Mouse (Mus musculus) intestine, embryonic 14.5 days (tissue): ENCODE measurements around the gene Ap4s1. TPM values are rescaled to one million over a fixed set of nuclear protein-coding genes. Genes with fewer than 3 reads are reported as not detected.

ENCODE experiments used
- ATAC-seq: fragments of 200-750 bp; cut with Nextera tagmentation; replicated peaks from 2 replicates; pipeline ENCODE4 v1.8.0; 2017; ENCODE audit warnings: low read depth, moderate number of reproducible peaks, moderate TSS enrichment, moderate library complexity; ENCODE audit not compliant: low FRiP score, low TSS enrichment
- DNase-seq: peaks from one replicate; pipeline ENCODE4 v3.0.0-alpha.2; 2018; ENCODE audit warnings: low spot score
- H3K27ac ChIP-seq: fragments of 300-500 bp; sonication (generic); 2 replicates; pipeline ENCODE4 v1.5.1; 2014; ENCODE audit warnings: low read depth, mild to moderate bottlenecking, control low read depth
- H3K27me3 ChIP-seq: fragments of 300-500 bp; sonication (generic); replicated peaks from 2 replicates; pipeline ENCODE4 v1.6.1; 2014; ENCODE audit warnings: low read length, control low read depth; ENCODE audit not compliant: control insufficient read depth, insufficient read depth
- H3K36me3 ChIP-seq: fragments of 300-500 bp; sonication (generic); 2 replicates; pipeline ENCODE4 v1.6.1; 2014; ENCODE audit warnings: low read length, control low read depth; ENCODE audit not compliant: control insufficient read depth, insufficient read depth
- H3K4me1 ChIP-seq: fragments of 300-500 bp; sonication (generic); replicated peaks from 2 replicates; pipeline ENCODE4 v1.6.1; 2014; ENCODE audit warnings: low read length, control low read depth, mixed read lengths; ENCODE audit not compliant: control insufficient read depth, insufficient read depth
- H3K4me2 ChIP-seq: fragments of 300-500 bp; sonication (generic); 2 replicates; pipeline ENCODE4 v1.6.1; 2014; ENCODE audit warnings: low read length
- H3K4me3 ChIP-seq: fragments of 300-500 bp; sonication (generic); 2 replicates; pipeline ENCODE4 v1.5.1; 2014; ENCODE audit warnings: low read depth, low read length, control low read depth, mixed read lengths
- H3K9ac ChIP-seq: fragments of 300-500 bp; sonication (generic); 2 replicates; pipeline ENCODE4 v1.6.1; 2014; ENCODE audit warnings: mild to moderate bottlenecking, low read length
- H3K9me3 ChIP-seq: fragments of 300-500 bp; sonication (generic); 2 replicates; pipeline ENCODE4 v1.6.1; 2016; ENCODE audit warnings: low read length, control low read depth; ENCODE audit not compliant: control insufficient read depth
- WGBS: fragments of 180-500 bp; shearing (Covaris S2); extraction: QIAGEN DNeasy Blood & Tissue Kit; methylation state at CpG from one replicate; pipeline ENCODE4 v1.1.7; 2014; 5-methylcytosine and 5-hydroxymethylcytosine counted together
- polyA plus RNA-seq: library from polyadenylated mRNA; unstranded; fragments of >200 nt; fragmentation: Nextera tagmentation; extraction: Ambion mirVana; gene quantifications from 2 replicates; pipeline ENCODE4 v1.2.1, GENCODE M21; 2014

Ap4s1 gene
- polyA plus RNA-seq, 1 experiment from 2014 or later: 31.5 TPM

GRCm38 (mm10) chr12:51709741-51710140 lies 18.9 kb downstream of the Ap4s1 start:
- 67% methylated on average over 3 of the region's 3 CpGs for WGBS
- no peak overlapping the region for H3K4me3 ChIP-seq
- H3K27ac ChIP-seq: no peak overlapping the region
- no peaks in the 10 kb centered on the region for H3K9me3 ChIP-seq
- no peak overlapping the region for H3K9ac ChIP-seq
- DNase-seq (no peak), ATAC-seq (no peak)
- H3K4me1 ChIP-seq: no peaks in the 10 kb centered on the region
- no peaks in the 10 kb centered on the region for H3K36me3 ChIP-seq
- H3K4me2 ChIP-seq: no peak overlapping the region
- no peaks in the 10 kb centered on the region for H3K27me3 ChIP-seq

- DNase-seq (no peak), ATAC-seq (no peak)
- H3K27me3 ChIP-seq: no peaks in the 10 kb centered on the region
- WGBS: 48% methylated on average over 5 of the region's 5 CpGs
- no peaks in the 10 kb centered on the region for H3K9me3 ChIP-seq
- H3K4me3 ChIP-seq: no peak overlapping the region
- H3K4me1 ChIP-seq: no peaks in the 10 kb centered on the region
- H3K4me2 ChIP-seq: no peak overlapping the region
- H3K36me3 ChIP-seq: no peaks in the 10 kb centered on the region
- no peak overlapping the region for H3K9ac ChIP-seq
- no peak overlapping the region for H3K27ac ChIP-seq
Observed at GRCm38 (mm10) chr12:51710154-51710553, 19.3 kb downstream of the Ap4s1 start.

- Histone ChIP-seq H3K27me3 (no peaks in the 10 kb centered on the region), H3K27ac (no peak overlapping the region), H3K9me3 (no peaks in the 10 kb centered on the region), H3K4me2 (no peak overlapping the region), H3K4me3 (no peak overlapping the region), H3K36me3 (no peaks in the 10 kb centered on the region), H3K4me1 (no peaks in the 10 kb centered on the region), H3K9ac (no peak overlapping the region)
- ATAC-seq (no peak), DNase-seq (no peak)
- 85% methylated on average over 1 of the region's 1 CpGs for WGBS
Observed at GRCm38 (mm10) chr12:51712685-51713084, 21.9 kb downstream of the Ap4s1 start.

GRCm38 (mm10) chr12:51718617-51719016 lies 27.8 kb downstream of the Ap4s1 start:
- Histone ChIP-seq H3K27ac (no peak overlapping the region), H3K4me3 (no peak overlapping the region), H3K9me3 (no peaks in the 10 kb centered on the region), H3K9ac (no peak overlapping the region), H3K27me3 (no peaks in the 10 kb centered on the region), H3K4me2 (no peak overlapping the region), H3K36me3 (no peaks in the 10 kb centered on the region), H3K4me1 (no peaks in the 10 kb centered on the region)
- ATAC-seq (no peak), DNase-seq (no peak)
- WGBS: 93% methylated on average over 6 of the region's 6 CpGs

GRCm38 (mm10) chr12:51721836-51722235 lies 31.0 kb downstream of the Ap4s1 start:
- Histone ChIP-seq H3K36me3 (no peaks in the 10 kb centered on the region), H3K4me3 (no peak overlapping the region), H3K9me3 (no peaks in the 10 kb centered on the region), H3K4me2 (no peak overlapping the region), H3K4me1 (no peaks in the 10 kb centered on the region), H3K9ac (no peak overlapping the region), H3K27me3 (no peaks in the 10 kb centered on the region), H3K27ac (no peak overlapping the region)
- peak; percentile 57; the same call in 1 of the 2 replicates for ATAC-seq
- DNase-seq: no peak
- 92% methylated on average over 8 of the region's 8 CpGs for WGBS

GRCm38 (mm10) chr12:51729058-51729457 lies 38.2 kb downstream of the Ap4s1 start:
- H3K4me1 ChIP-seq: 0 out of 2 replicates have a peak, but pooled peaks cover 2% of the 10 kb centered on the region
- DNase-seq (no peak), ATAC-seq (no peak)
- no peak overlapping the region for H3K4me3 ChIP-seq
- 69% methylated on average over 11 of the region's 11 CpGs for WGBS
- H3K27ac ChIP-seq: peak overlapping the region; percentile 54; the same call in 1 of the 2 replicates
- no peaks in the 10 kb centered on the region for H3K9me3 ChIP-seq
- H3K4me2 ChIP-seq: no peak overlapping the region
- H3K9ac ChIP-seq: no peak overlapping the region
- H3K27me3 ChIP-seq: no peaks in the 10 kb centered on the region
- H3K36me3 ChIP-seq: no peaks in the 10 kb centered on the region

GRCm38 (mm10) chr12:51729827-51730226 lies 39.0 kb downstream of the Ap4s1 start:
- Histone ChIP-seq H3K36me3 (no peaks in the 10 kb centered on the region), H3K4me1 (peaks cover 8% of the 10 kb centered on the region; the same call in 1 of the 2 replicates), H3K9me3 (no peaks in the 10 kb centered on the region), H3K4me2 (no peak overlapping the region), H3K9ac (no peak overlapping the region), H3K27me3 (no peaks in the 10 kb centered on the region), H3K27ac (no peak overlapping the region), H3K4me3 (no peak overlapping the region)
- ATAC-seq: no peak
- 93% methylated on average over 9 of the region's 9 CpGs for WGBS
- no peak for DNase-seq

- Histone ChIP-seq H3K27ac (peak overlapping the region; percentile 65), H3K36me3 (no peaks in the 10 kb centered on the region), H3K9me3 (no peaks in the 10 kb centered on the region), H3K4me2 (peak overlapping the region; percentile 9; the same call in 1 of the 2 replicates), H3K4me3 (no peak overlapping the region), H3K9ac (no peak overlapping the region), H3K4me1 (peaks cover 20% of the 10 kb centered on the region; the same call in 1 of the 2 replicates), H3K27me3 (no peaks in the 10 kb centered on the region)
- peak; percentile 56 for ATAC-seq
- peak; percentile 60 for DNase-seq
- WGBS: 66% methylated on average over 14 of the region's 14 CpGs
Observed at GRCm38 (mm10) chr12:51734605-51735211, 43.9 kb downstream of the Ap4s1 start.

GRCm38 (mm10) chr12:51735840-51736271 lies 45.0 kb downstream of the Ap4s1 start:
- no peak overlapping the region for H3K9ac ChIP-seq

More at GRCm38 (mm10) chr12:51735840-51736271, 45.0 kb downstream of the Ap4s1 start:
- ATAC-seq (peak; percentile 45), DNase-seq (peak; percentile 63)
- no peaks in the 10 kb centered on the region for H3K27me3 ChIP-seq
- H3K27ac ChIP-seq: 0 out of 2 replicates have a peak overlapping the region, but pooled peaks have one; percentile 0
- WGBS: 44% methylated on average over 7 of the region's 7 CpGs
- no peaks in the 10 kb centered on the region for H3K9me3 ChIP-seq
- H3K4me2 ChIP-seq: no peak overlapping the region
- no peaks in the 10 kb centered on the region for H3K36me3 ChIP-seq
- no peak overlapping the region for H3K4me3 ChIP-seq
- peaks cover 20% of the 10 kb centered on the region; the same call in 1 of the 2 replicates for H3K4me1 ChIP-seq
